Mouse (Mus musculus): ENCODE results near the gene Hamp2.
"Not testable (repeated sequence)": the region's sequence is repeated elsewhere in the genome, so short reads cannot be mapped to it uniquely, and the experiment has no call there.

Hamp2 gene

DNA sequence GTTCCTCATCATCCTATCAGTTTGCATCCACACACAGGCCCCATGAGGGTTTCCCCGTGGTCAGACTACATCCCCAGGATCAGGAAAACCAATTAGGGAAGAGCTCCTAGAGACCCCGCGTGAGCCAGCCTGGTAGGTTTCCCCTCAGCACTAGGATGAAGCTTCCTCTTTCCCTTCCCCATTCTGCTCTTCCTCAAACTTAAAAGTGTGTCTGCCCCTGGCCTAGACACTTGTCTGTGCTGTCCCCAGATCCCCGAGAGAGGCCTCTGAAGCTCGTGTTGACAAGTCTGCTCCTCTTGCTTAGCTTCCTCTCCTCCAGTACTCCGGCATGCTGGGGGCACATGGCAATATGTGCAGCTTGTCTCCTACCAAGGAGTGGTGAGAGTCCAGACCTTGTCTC is 29.0 kb upstream of the Hamp2 start:
- no peak for DNase-seq (ENCODE audit: low read depth)

DNA sequence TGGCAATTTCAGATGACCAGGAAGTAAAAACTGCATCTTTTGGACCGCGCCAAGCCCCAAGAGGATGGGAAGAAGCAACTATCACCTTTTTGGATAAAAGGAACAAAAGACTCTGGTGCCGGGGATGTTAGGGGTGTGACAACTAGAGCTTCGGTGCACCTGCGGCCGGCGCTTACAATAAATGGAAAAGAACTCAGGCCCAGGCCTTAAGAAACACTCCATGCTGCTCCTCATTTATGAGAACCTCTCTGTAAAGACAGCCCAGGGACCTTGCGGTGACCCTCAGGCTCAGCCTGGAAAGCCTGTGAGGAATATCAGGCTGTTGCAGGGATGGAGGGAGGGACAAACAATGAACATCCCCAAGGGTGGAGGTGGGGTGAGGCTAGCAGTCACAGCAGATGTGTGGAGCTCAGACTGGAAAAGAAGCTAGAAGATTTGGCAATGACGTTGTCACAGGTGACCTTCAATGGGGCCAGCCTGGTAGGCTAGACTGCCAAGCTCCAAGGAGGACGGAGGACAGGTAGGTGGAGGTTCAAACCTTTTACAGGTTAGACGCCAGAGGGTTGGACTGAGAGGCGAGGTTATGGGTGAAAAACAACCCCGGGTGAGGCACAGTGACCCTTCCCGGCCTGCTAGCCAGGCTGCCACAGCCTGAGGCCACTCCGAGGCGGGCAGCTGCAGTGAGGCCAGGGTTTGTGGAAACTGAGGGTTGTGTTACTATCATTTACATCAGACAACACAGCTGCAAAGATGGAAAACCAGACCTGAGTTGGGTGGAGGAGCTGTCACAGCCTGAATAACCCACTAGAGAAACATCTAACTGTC is 28.2 kb upstream of the Hamp2 start:
- DNase-seq (ENCODE audit: low read depth): no peak

DNA sequence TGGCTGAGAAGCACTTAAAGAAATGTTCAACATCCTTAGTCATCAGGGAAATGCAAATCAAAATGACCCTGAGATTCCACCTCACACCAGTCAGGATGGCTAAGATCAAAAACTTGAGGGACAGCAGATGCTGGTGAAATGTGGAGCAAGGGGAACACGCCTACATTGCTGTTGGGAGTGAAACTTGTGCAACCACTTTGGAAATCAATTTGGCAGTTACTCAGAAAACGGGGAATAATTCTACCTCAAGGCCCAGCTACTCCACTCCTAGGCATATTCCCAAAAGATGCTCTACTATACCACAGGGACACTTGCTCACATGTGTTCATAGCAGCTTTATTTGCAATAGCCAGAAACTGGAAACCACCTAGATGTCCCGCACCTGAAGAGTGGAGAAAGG is 25.4 kb upstream of the Hamp2 start:
- not testable (repeated sequence) for DNase-seq (ENCODE audit: low read depth)

DNA sequence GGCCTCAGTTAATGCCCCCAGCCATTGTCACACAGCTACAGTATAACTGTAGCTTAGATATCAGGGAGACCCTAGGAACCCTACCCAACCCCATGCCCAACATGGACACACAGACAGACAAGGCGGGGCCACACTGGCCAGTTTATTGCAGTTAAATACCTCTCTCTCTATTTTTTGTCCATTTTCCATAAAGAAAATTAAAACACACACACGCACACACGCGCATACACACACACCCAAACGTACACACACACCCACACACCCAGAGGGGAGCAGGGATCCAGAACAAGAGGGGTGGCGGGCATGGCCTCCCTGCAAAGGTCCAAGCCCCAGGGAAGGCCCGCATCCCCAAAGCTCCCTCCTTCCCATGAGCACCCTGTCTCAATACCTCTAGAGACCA is 21.4 kb upstream of the Hamp2 start:
- no peak for DNase-seq (ENCODE audit: low read depth)

DNA sequence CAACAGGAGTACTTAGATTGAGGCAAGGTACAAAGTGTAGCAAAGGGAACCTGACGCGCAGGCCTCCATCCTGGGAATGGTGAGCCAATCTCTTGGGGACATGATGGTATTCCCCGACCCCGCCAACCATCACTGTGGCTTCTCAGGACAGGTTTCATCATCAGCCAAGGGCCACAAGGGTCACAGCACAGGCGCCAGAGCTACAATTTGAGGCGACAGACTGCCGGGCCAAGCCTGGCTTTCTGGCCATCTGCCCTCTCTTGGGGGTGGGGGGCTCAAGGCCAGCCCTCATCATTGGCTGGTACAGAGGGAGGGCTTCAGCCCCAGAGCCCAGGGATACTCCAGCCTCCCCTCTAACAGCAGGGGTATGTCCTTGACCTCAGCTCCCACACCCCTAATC is 21.0 kb upstream of the Hamp2 start:
- DNase-seq (ENCODE audit: low read depth): not testable (repeated sequence)

DNA sequence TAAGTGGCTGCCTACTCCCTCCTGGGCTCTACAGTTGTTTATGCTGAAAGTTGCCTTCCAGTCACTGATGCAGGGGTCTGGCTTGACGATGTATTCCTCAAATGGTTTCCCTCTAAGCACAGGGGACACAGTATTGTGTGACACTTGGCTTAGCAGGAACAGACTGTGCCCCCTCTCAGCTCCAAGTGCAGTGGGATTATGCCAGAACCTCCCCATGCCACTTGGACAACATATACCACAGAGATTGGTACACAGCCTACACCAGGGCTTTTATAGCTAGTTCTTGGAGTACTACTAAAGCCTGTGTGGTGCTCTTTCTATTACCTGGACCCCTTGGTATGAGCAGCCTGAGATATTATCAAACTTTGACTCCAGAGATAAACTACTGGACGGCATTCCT is 20.2 kb upstream of the Hamp2 start:
- not testable (repeated sequence) for DNase-seq (ENCODE audit: low read depth)

DNA sequence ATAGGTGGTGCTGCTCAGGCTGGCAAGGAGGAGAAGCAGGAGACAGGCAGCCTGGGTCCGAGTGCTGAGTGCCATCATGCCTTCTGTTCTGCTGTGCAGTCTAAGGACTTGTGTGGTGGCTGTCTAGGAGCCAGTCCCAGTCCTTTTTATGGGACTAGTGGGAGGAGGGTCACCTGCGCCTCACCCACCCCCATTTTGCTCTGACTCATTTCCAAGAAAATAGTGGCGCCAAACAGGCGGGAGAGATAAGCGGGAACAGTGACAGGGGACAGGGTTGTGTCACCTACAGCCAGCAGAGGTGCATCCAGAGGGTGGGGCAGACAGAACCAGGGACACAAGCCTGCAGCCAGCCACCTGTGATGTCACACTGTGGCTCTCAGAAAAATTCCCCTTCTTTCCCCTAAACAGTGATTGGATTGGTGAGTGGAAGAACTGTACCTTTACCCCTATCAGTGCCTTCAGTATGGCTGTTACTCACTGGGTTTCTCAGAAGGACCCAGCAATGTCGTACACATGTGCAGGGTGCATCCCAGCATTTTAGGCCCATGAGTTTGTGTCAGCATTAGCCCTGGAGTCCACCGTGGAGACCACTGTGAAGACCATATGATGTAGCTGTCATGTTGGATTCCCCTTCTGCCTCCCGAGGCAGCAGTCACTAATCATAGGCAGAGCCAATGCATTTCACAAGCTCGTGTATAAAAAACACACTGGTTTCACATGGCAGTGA is 19.6 kb upstream of the Hamp2 start, which contains the start of gene Hamp:
Gene Hamp (minus strand): TSS at position 124 of the 727 bp plus-strand sequence.
- DNase-seq (ENCODE audit: low read depth): no peak

DNA sequence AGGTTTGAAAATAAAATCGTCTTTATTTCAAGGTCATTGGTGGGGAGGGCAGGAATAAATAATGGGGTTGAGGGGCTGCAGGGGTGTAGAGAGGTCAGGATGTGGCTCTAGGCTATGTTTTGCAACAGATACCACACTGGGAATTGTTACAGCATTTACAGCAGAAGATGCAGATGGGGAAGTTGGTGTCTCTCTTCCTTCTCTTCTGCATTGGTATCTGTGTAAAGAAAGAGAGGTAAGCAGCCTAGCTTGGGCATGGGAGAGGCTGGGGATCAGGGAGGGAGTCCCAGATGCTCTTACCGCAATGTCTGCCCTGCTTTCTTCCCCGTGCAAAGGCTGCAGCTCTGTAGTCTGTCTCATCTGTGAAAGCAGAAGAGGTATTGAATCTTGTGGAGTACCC is 17.9 kb upstream of the Hamp2 start:
- DNase-seq (ENCODE audit: low read depth): not testable (repeated sequence)

DNA sequence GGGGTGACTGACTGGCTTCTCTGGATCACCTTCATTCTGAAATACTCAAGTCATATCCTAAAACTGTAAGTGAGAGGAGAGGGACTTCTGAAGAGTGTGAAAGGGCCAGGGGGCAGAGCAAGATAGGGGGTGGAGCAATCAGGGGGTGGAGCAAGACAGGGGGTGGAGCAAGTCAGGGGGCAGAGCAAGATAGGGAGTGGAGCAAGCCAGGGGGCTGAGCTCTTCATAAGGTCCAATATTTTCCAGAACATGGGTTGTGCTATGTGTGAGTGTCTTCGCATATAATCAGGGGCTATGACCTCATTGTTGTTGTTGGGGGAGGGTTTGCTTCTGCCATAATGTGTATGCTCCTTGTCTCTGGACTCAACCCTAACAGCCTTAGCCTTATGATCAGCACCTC is 15.6 kb upstream of the Hamp2 start:
- DNase-seq (ENCODE audit: low read depth): not testable (repeated sequence)

DNA sequence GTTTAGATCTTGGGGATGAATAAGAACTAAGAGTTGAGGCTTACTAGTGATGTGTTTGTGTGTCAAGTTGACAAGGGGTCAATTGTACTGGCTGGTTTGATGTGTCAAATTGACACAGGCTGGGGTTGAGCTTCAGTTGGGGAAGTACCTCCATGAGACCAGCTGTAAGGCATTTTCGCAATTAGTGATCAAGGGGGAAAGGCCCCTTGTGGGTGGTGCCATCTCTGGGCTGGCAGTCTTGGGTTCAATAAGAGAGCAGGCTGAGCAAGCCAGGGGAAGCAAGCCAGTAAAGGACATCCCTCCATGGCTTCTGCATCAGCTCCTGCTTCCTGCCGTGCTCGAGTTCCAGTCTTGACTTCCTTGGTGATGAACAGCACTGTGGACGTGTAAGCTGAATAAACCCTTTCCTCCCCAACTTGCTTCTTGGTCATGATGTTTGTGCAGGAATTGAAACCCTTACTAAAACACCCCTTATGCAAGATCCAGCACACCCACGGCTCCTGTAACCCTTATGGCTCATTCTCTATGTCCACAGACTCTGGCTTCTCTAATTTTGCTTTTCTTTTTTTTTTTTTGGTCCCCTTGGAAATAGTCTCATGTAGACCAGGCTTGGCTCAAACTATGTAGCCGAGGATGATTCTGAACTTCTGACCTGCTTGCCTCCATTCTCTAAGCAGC is 11.1 kb upstream of the Hamp2 start:
- not testable (repeated sequence) for DNase-seq (ENCODE audit: low read depth)

DNA sequence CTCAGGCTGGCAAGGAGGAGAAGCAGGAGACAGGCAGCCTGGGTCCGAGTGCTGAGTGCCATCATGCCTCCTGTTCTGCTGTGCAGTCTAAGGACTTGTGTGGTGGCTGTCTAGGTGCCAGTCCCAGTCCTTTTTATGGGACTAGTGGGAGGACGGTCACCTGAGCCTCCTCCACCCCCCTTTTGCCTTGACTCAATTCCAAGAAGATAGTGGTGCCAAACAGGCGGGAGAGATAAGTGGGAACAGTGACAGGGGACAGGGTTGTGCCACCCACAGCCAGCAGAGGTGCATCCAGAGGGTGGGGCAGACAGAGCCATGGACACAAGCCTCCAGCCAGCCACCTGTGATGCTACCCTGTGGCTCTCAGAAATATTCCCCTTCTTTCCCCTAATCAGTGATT is 410 bp downstream of the Hamp2 start:
- no peak for DNase-seq (ENCODE audit: low read depth)

DNA sequence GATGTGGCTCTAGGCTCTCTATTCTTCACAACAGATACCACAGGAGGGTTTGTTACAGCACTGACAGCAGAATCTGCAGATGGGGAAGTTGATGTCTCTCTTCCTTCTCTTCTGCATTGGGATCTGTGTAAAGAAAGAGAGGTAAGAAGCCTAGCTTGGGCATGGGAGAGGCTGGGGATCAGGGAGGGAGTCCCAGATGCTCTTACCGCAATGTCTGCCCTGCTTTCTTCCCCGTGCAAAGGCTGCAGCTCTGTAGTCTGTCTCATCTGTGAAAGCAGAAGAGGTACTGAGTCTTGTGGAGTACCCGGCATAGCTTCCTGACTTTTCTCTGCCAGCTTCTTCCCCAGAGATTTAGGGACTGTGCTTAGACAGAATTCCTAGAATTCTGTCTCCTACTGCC is 2.0 kb downstream of the Hamp2 start:
- not testable (repeated sequence) for DNase-seq (ENCODE audit: low read depth)

DNA sequence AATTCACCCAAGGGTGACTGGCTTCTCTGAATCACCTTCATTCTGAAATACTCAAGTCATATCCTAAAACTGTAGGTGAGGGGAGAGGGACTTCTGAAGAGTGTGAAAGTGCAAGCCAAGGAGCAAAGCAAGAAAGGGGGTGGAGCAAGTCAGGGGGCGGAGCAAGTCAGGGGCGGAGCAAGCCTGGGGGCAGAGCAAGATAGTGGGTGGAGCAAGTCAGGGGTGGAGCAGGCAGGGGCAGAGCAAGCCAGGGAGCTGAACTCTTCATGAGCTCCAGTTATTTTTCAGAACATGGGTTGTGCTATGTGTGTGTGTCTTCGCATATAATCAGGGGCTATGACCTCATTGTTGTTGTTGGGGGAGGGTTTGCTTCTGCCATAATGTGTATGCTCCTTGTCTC is 4.3 kb downstream of the Hamp2 start:
- DNase-seq (ENCODE audit: low read depth): peak; percentile 30

DNA sequence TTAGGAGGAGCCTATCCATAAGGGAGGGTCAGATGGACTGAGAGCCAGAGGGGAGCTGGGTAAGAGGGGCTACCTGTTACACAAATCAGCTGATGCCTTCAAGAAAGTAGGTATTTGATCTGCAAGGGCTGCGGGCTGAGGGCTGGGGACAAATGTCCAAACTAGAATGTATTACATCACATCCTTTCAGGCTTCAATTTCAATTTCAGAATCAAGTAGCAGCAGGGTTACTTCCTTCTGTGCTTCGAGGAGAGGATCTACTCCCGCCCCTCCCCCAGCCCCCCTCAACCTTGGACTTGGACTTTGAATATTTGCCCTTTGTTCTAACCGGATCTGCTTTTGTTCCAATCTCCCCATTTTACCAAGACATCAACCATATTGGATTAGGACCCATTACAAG is 7.3 kb downstream of the Hamp2 start:
- no peak for DNase-seq (ENCODE audit: low read depth)

DNA sequence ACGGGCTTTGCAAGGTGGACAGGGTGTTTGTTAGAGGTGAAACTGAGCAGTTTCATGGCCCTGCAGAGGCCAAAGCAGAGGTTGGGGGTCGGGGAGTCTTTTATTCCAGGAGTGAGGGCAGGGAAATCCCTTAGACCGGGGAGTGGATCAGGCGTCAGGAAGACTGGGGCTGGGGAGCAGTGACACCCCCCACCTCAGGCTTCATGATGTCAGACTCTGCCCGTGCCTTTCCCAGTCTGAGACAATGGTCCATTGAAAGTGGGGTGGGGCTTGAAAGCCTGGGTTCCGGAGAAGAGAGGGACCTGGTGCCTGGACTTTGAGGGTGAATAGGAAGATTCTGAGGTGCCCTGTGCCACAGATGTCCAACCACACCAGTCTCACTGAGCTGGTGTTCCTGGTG is 7.8 kb downstream of the Hamp2 start:
- no peak for DNase-seq (ENCODE audit: low read depth)

DNA sequence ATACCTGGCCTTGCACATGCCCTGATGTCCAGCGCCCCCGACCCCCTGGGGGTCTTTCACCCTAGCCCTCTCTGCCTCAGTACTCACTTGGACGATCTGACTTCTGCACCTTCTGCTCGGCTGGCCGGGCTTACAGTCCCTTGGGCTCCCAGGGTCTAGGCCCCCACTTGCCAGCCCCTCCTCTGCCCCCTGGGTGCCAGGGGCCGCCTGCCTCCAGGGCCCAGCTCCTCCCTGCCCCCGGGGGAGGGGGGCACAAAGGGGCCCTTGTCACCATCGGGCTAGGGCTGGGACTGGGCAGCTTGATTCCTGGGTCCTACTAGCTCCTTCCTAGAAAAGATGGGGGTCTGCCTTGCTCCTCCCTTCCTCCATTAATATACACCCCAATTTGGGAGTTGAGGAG is 9.7 kb downstream of the Hamp2 start, which contains the start of gene Mag:
Gene Mag (minus strand): TSS at position 142 of the 400 bp plus-strand sequence.
- DNase-seq (ENCODE audit: low read depth): no peak

DNA sequence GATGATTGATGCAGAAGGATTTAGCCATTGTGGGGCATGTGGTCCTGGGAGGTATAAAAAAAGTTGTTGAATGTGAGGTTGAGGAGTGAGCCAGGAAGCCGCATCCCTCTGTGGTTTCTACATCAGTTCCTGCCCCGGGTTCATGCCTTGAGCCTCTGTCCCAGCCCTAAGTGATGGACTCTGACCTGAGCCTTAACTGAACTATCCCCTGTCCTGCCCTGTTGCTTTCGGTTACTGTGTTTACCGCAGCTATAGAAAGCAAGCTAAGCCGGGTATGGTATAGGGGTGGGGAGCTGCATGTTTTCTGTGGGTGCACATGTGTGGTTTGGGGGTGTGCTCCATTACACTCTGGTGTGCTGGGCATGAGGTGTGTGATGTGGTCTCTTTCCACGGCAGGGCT is 14.7 kb downstream of the Hamp2 start:
- no peak for DNase-seq (ENCODE audit: low read depth)

DNA sequence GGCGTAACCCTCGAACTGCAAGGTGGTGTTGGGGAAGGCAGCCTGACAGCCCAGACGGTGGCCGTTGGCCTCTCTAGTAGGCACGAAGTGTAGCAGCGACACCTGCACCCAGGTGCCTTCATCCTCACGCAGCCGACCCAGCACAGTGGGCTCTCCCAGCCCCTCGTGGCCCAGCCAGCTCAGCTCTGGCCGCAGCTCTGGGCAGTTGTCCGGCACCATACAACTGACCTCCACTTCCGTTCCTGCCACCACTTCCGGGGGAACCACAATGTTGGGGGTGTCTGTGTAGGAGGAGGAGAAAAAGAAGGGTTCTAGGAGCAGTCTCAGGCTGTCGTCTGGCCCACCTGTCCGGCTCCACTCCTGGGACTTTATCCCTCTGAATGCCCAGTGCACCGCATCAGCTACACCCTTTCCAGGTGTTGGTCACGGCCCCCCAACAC is 15.5 kb downstream of the Hamp2 start:
- no peak for DNase-seq (ENCODE audit: low read depth)

DNA sequence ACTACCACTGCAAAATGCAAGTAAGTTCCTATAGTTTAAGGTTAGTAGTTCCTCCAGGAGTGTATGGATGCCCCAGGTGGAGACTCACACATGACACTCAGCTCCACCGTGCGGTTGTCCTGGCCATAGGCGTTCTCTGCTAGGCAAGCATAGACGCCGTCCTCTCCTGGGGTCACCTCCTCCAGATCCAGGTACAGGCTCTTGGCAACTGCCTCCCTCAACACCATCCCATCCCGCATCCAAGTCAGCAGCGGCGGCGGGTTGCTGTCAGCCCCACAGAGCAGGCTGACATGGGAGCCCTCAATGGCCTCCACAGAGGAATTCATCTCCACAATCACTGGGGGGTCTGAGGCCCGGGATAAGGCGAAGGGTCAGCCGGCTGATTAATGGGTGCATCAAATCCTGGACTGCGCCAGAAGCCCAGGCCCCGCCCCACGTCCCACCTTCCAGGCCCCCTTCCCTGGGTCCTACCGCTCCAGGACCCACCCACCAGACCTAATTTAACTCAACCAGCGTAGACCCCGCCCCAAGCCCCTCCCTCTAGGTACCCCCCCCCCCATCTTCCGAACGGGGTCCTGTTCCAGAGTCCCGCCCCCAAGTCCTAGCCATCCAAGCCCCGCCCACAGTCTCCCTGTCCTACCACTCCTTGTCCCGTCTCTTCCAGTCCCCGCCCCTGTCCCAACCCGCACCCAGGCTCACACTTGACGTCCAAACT is 16.0 kb downstream of the Hamp2 start:
- DNase-seq (ENCODE audit: low read depth): no peak

DNA sequence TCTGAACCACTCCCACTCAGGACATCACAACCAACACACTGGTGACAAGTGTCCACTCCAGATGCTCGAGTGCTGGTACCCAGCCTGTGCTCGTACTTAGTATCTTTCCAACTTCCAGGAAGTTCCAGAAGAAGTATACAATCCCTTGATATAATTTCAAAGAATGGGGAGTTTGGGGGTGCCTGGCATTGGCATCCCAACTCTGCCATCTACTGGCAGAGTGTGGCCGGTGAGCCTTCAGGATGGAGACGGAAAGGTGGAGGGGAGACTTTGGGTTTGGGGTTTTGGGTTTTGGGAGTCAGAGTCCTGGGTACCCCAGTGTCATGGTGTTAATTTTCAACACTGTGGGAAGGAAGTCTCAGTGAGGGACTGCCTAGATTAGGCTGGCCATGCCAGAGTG is 20.4 kb downstream of the Hamp2 start:
- no peak for DNase-seq (ENCODE audit: low read depth)

DNA sequence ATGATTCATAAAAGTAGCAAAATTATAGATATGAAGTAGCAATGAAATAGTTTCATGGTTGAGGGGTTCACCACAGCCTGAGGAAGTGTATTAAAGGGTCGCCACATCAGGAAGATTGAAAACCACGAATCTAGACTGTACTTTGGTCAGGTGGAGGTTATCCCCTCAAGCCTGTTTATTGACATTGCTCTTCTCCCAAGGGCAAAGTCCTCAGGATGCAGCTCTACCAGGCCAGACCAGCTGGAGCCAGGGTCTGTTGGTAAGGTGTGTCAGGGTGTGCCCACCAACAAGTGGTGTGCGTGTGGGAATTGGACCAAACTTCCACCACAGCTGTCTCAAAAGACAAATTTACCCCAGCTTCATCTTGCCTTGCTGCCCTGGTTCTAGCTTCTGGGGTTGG is 29.3 kb downstream of the Hamp2 start:
- DNase-seq (ENCODE audit: low read depth): no peak

DNA sequence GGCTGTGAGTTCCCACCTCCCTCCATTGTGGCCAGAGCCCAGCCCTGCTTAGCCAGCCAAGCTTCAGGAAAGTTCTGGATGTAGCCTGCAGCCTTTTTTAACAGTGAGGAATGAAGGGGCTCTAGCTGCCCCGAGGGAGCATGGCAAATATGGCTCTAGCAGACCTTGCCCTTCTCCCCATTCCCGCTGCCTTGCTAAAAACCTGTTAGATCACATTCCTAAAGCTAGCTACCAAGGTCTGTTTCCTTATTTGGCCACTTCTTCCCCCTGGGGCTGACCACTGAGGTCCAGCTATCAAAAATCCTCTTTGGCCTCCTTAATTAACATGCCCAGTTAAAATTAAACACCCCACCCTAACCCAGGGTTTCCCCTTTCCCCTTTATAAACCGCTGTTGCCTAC is 32.0 kb downstream of the Hamp2 start:
- DNase-seq (ENCODE audit: low read depth): no peak
